Mouse (Mus musculus) lung, postnatal 0 days (tissue): ENCODE results near the gene Slc25a21. TPM values are rescaled to one million over a fixed set of nuclear protein-coding genes. Genes with fewer than 3 reads are reported as not detected.

ENCODE experiments used
- ATAC-seq: fragments of 200-750 bp; cut with Nextera tagmentation; 2 replicates; pipeline ENCODE4 v1.8.0; 2017; ENCODE audit warnings: moderate library complexity
- DNase-seq: peaks from one replicate; pipeline ENCODE4 v3.0.0-alpha.2; 2016; ENCODE audit warnings: low spot score
- H3K27ac ChIP-seq: fragments of 300-500 bp; sonication (generic); 2 replicates; pipeline ENCODE4 v1.5.1; 2014; ENCODE audit warnings: antibody characterized with exemption, mild to moderate bottlenecking, low read length, mixed read lengths
- H3K27me3 ChIP-seq: fragments of 300-500 bp; sonication (generic); replicated peaks from 2 replicates; pipeline ENCODE4 v1.6.1; 2014; ENCODE audit warnings: low read length, mixed read lengths; ENCODE audit not compliant: insufficient read depth
- H3K36me3 ChIP-seq: fragments of 300-500 bp; sonication (generic); 2 replicates; pipeline ENCODE4 v1.6.1; 2014; ENCODE audit warnings: low read length, mixed read lengths; ENCODE audit not compliant: insufficient read depth
- H3K4me1 ChIP-seq: fragments of 300-500 bp; sonication (generic); 2 replicates; pipeline ENCODE4 v1.6.1; 2014; ENCODE audit warnings: antibody characterized with exemption, low read depth, low read length, mixed read lengths; ENCODE audit not compliant: insufficient read depth
- H3K4me2 ChIP-seq: fragments of 300-500 bp; sonication (generic); replicated peaks from 2 replicates; pipeline ENCODE4 v1.6.1; 2014; ENCODE audit warnings: low read depth, mild to moderate bottlenecking, low read length, moderate library complexity, mixed read lengths
- H3K4me3 ChIP-seq: fragments of 300-500 bp; sonication (generic); 2 replicates; pipeline ENCODE4 v1.5.1; 2014; ENCODE audit warnings: low read depth, low read length
- H3K9ac ChIP-seq: fragments of 300-500 bp; sonication (generic); replicated peaks from 2 replicates; pipeline ENCODE4 v1.6.1; 2014; ENCODE audit warnings: low read depth, mild to moderate bottlenecking
- H3K9me3 ChIP-seq: fragments of 300-500 bp; sonication (generic); 2 replicates; pipeline ENCODE4 v1.6.1; 2016; ENCODE audit warnings: low read length, mixed read lengths
- CTCF ChIP-seq: IDR thresholded peaks from 2 replicates; pipeline ENCODE4 v1.5.1; 2016; ENCODE audit warnings: antibody characterized with exemption, mild to moderate bottlenecking
- EP300 ChIP-seq: IDR thresholded peaks from 2 replicates; pipeline ENCODE4 v1.6.1; 2016; ENCODE audit warnings: antibody characterized with exemption, mild to moderate bottlenecking, control low read depth
- WGBS: fragments of 180-500 bp; shearing (Covaris S2); extraction: QIAGEN DNeasy Blood & Tissue Kit; methylation state at CpG from one replicate; pipeline ENCODE4 v1.1.7; 2014; 5-methylcytosine and 5-hydroxymethylcytosine counted together
- polyA plus RNA-seq: library from polyadenylated mRNA; unstranded; fragments of >200 nt; fragmentation: Nextera tagmentation; extraction: Ambion mirVana; gene quantifications from 2 replicates; pipeline ENCODE4 v1.2.1, GENCODE M21; 2015

Gene Slc25a21
- polyA plus RNA-seq, 1 experiment from 2014 or later, result 0.06 TPM

- TF ChIP-seq CTCF (no peak), EP300 (no peak)
- Histone ChIP-seq H3K9me3 (no peaks in the 10 kb centered on the region), H3K27ac (no peak overlapping the region), H3K9ac (no peak overlapping the region), H3K27me3 (no peaks in the 10 kb centered on the region), H3K36me3 (no peaks in the 10 kb centered on the region), H3K4me3 (no peak overlapping the region), H3K4me1 (no peaks in the 10 kb centered on the region), H3K4me2 (no peak overlapping the region)
- ATAC-seq, result no peak
- DNase-seq, result no peak
- WGBS, result 58% methylated on average over 5 of the region's 5 CpGs
Measured at GRCm38 (mm10) chr12:56894963-56895362, 302.3 kb downstream of the Slc25a21 start.

GRCm38 (mm10) chr12:56890891-56891726 is 306.2 kb downstream of the Slc25a21 start:
- TF ChIP-seq EP300 (no peak), CTCF (no peak)
- Histone ChIP-seq H3K27me3 (no peaks in the 10 kb centered on the region), H3K9me3 (no peaks in the 10 kb centered on the region)

GRCm38 (mm10) chr12:56877796-56878195 is 319.5 kb downstream of the Slc25a21 start:
- no peaks in the 10 kb centered on the region for H3K36me3 ChIP-seq
- 59% methylated on average over 3 of the region's 3 CpGs for WGBS
- no peaks in the 10 kb centered on the region for H3K27me3 ChIP-seq
- no peaks in the 10 kb centered on the region for H3K4me1 ChIP-seq
- TF ChIP-seq EP300 (no peak), CTCF (no peak)
- H3K27ac ChIP-seq, result no peak overlapping the region
- no peaks in the 10 kb centered on the region for H3K9me3 ChIP-seq
- no peak overlapping the region for H3K4me3 ChIP-seq
- H3K9ac ChIP-seq, result no peak overlapping the region
- ATAC-seq (no peak), DNase-seq (no peak)
- no peak overlapping the region for H3K4me2 ChIP-seq

More at GRCm38 (mm10) chr12:56890891-56891726, 306.2 kb downstream of the Slc25a21 start:
- 56% methylated on average over 6 of the region's 6 CpGs for WGBS
- Histone ChIP-seq H3K27ac (no peak overlapping the region), H3K4me3 (no peak overlapping the region), H3K4me1 (no peaks in the 10 kb centered on the region), H3K4me2 (no peak overlapping the region), H3K9ac (no peak overlapping the region), H3K36me3 (no peaks in the 10 kb centered on the region)
- DNase-seq (no peak), ATAC-seq (no peak)

- WGBS, result 42% methylated on average over 7 of the region's 7 CpGs
Measured at GRCm38 (mm10) chr12:56876549-56876948, 320.7 kb downstream of the Slc25a21 start.

GRCm38 (mm10) chr12:56873204-56873603 is 324.1 kb downstream of the Slc25a21 start:
- DNase-seq (no peak), ATAC-seq (no peak)
- TF ChIP-seq CTCF (no peak), EP300 (no peak)
- Histone ChIP-seq H3K27ac (no peak overlapping the region), H3K4me1 (no peaks in the 10 kb centered on the region), H3K4me2 (no peak overlapping the region), H3K4me3 (no peak overlapping the region), H3K9me3 (no peaks in the 10 kb centered on the region), H3K36me3 (no peaks in the 10 kb centered on the region), H3K27me3 (no peaks in the 10 kb centered on the region), H3K9ac (no peak overlapping the region)

More at GRCm38 (mm10) chr12:56876549-56876948, 320.7 kb downstream of the Slc25a21 start:
- H3K27me3 ChIP-seq, result no peaks in the 10 kb centered on the region
- TF ChIP-seq EP300 (no peak), CTCF (no peak)
- H3K36me3 ChIP-seq, result no peaks in the 10 kb centered on the region
- H3K9ac ChIP-seq, result no peak overlapping the region
- no peaks in the 10 kb centered on the region for H3K9me3 ChIP-seq
- no peak overlapping the region for H3K4me2 ChIP-seq
- ATAC-seq, result no peak
- no peak for DNase-seq
- no peak overlapping the region for H3K4me3 ChIP-seq
- no peaks in the 10 kb centered on the region for H3K4me1 ChIP-seq
- H3K27ac ChIP-seq, result no peak overlapping the region

- Histone ChIP-seq H3K4me3 (no peak overlapping the region), H3K27me3 (no peaks in the 10 kb centered on the region), H3K4me1 (no peaks in the 10 kb centered on the region), H3K36me3 (no peaks in the 10 kb centered on the region), H3K27ac (no peak overlapping the region), H3K4me2 (no peak overlapping the region), H3K9me3 (no peaks in the 10 kb centered on the region), H3K9ac (no peak overlapping the region)
- ATAC-seq, result no peak
- TF ChIP-seq EP300 (no peak), CTCF (no peak)
- no peak for DNase-seq
- WGBS, result 67% methylated on average over 3 of the region's 3 CpGs
Measured at GRCm38 (mm10) chr12:56870569-56870968, 326.7 kb downstream of the Slc25a21 start.
